Mouse (Mus musculus) hindbrain, embryonic 16.5 days (tissue): ENCODE measurements around the gene Bok. TPM values are rescaled to one million over a fixed set of nuclear protein-coding genes. Genes with fewer than 3 reads are reported as not detected.

Source experiments
- ATAC-seq: fragments of 200-750 bp; cut with Nextera tagmentation; 2 replicates; pipeline ENCODE4 v1.8.0; 2017; ENCODE audit warnings: moderate TSS enrichment, moderate library complexity
- H3K27ac ChIP-seq: fragments of 300-500 bp; sonication (generic); 2 replicates; pipeline ENCODE4 v1.5.1; 2014; ENCODE audit warnings: low read depth, mild to moderate bottlenecking, control low read depth, low read length, moderate library complexity
- H3K27me3 ChIP-seq: fragments of 300-500 bp; sonication (generic); replicated peaks from 2 replicates; pipeline ENCODE4 v1.6.1; 2014; ENCODE audit warnings: low read length; ENCODE audit not compliant: control insufficient read depth, insufficient read depth
- H3K36me3 ChIP-seq: fragments of 300-500 bp; sonication (generic); 2 replicates; pipeline ENCODE4 v1.6.1; 2014; ENCODE audit warnings: mild to moderate bottlenecking, low read length, moderate library complexity, mixed read lengths; ENCODE audit not compliant: control insufficient read depth, insufficient read depth
- H3K4me1 ChIP-seq: fragments of 300-500 bp; sonication (generic); 2 replicates; pipeline ENCODE4 v1.6.1; 2014; ENCODE audit warnings: low read depth, low read length; ENCODE audit not compliant: control insufficient read depth, insufficient read depth
- H3K4me2 ChIP-seq: fragments of 300-500 bp; sonication (generic); 2 replicates; pipeline ENCODE4 v1.6.1; 2014; ENCODE audit warnings: mild to moderate bottlenecking, low read length, control low read depth, moderate library complexity
- H3K4me3 ChIP-seq: fragments of 300-500 bp; sonication (generic); 2 replicates; pipeline ENCODE4 v1.5.1; 2014; ENCODE audit warnings: mild to moderate bottlenecking, low read length, control low read depth, moderate library complexity
- H3K9ac ChIP-seq: fragments of 300-500 bp; sonication (generic); 2 replicates; pipeline ENCODE4 v1.6.1; 2014; ENCODE audit warnings: low read depth, mild to moderate bottlenecking, control low read depth, low read length, moderate library complexity
- H3K9me3 ChIP-seq: fragments of 300-500 bp; sonication (generic); 2 replicates; pipeline ENCODE4 v1.6.1; 2014; ENCODE audit warnings: mild to moderate bottlenecking, low read length, moderate library complexity; ENCODE audit not compliant: control insufficient read depth
- WGBS: fragments of 180-500 bp; shearing (Covaris S2); extraction: QIAGEN DNeasy Blood & Tissue Kit; methylation state at CpG from one replicate; pipeline ENCODE4 v1.1.7; 2014; 5-methylcytosine and 5-hydroxymethylcytosine counted together
- polyA plus RNA-seq: library from polyadenylated mRNA; unstranded; fragments of >200 nt; fragmentation: Nextera tagmentation; extraction: Ambion mirVana; gene quantifications from 2 replicates; pipeline ENCODE4 v1.2.1, GENCODE M21; 2015

The Bok gene
- polyA plus RNA-seq, 1 experiment from 2014 or later, result 109 TPM

DNA sequence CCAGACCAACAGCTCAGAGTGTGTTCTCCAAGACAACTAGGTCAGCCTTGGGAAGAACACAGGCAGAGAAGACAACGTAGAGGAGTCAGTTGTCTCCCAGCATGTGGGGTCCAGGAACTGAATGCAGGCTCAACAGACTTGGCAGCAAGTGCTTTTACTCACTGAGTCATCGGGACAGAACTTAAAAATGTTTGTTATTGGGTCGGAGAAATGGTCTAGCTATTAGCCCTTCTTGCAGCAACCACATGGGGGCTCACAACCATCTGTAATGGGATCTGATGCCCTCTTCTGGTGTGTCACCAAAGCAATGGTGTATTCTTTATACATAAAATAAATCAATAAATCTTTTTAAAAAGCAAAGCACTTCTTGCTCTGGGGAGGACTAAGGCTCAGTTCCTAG, 40.7 kb downstream of the Bok start:
- H3K4me3 ChIP-seq, result no peak overlapping the region
- H3K9me3 ChIP-seq, result no peaks in the 10 kb centered on the region
- no peaks in the 10 kb centered on the region for H3K27me3 ChIP-seq
- no peaks in the 10 kb centered on the region for H3K36me3 ChIP-seq
- no peak overlapping the region for H3K9ac ChIP-seq
- WGBS, result 74% methylated on average over 3 of the region's 3 CpGs
- ATAC-seq, result no peak
- H3K4me2 ChIP-seq, result no peak overlapping the region
- no peaks in the 10 kb centered on the region; the same call in 1 of the 2 replicates for H3K4me1 ChIP-seq
- no peak overlapping the region for H3K27ac ChIP-seq

DNA sequence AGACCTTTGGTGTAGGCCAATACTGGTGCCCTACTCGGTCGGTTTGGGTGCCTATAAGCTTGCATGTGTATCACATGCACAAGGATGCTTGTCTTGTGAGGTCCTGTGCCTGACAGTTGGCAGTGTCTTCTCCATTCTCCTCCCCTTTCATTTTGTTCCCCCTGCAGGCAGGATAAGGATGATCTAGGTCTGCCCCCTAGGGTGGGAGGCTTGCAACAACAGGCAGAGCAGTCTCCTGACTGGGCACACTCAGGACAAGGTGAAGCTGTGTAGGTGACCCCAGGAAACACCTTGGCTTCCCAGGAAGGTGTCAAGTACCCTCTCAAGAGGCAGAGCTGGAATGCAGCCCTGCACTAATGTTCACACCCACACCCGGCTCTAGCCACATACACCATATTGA, 41.5 kb downstream of the Bok start:
- Histone ChIP-seq H3K27me3 (no peaks in the 10 kb centered on the region), H3K9ac (no peak overlapping the region), H3K4me2 (no peak overlapping the region), H3K4me3 (no peak overlapping the region), H3K36me3 (no peaks in the 10 kb centered on the region), H3K4me1 (peaks cover 2% of the 10 kb centered on the region), H3K27ac (no peak overlapping the region), H3K9me3 (no peaks in the 10 kb centered on the region)
- ATAC-seq, result no peak
- WGBS, result 88% methylated on average over 3 of the region's 3 CpGs

DNA sequence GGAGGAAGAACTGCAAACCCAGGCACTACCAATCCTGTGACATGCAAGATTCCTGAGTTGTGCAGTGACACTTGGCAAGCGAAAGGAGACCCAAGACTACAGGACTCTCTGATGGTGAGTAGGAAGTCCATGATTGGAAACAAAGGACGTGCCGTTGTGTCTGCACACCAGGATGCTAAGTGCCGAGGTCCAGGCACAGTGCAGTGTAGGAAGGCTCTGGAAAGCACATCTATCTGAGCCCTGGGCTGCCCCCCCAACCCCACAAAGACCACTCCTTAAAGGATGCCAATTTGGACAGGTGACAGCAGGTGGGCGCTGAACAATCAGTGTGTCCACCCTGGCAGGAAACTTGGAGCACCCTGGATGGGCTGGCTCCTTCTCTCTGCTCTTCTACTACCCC, 45.6 kb downstream of the Bok start:
- Histone ChIP-seq H3K27ac (no peak overlapping the region), H3K4me1 (peaks cover 7% of the 10 kb centered on the region), H3K9me3 (no peaks in the 10 kb centered on the region), H3K36me3 (no peaks in the 10 kb centered on the region), H3K4me3 (no peak overlapping the region), H3K27me3 (no peaks in the 10 kb centered on the region), H3K4me2 (peak overlapping the region; percentile 28; the same call in 1 of the 2 replicates), H3K9ac (no peak overlapping the region)
- WGBS, result 92% methylated on average over 5 of the region's 5 CpGs
- ATAC-seq, result peak; percentile 44; the same call in 1 of the 2 replicates

DNA sequence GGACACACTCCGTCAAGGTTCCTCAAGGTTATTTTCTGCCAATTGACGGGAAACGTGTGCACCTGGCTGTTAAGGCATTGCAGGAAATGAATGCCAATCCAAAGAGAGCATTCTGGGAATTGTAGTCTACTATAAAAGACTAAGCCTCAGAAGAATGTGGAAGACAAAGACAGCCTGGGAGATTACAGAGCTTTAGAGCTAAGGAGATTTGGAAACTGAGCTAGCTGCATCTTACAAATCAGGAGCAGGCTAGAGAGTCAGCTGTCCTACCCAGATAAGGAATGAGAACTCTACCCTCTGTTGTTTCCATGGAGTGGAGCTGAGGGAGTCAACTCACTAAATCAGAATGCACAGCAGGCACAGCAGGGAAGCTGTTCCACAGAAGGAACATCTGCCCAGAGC, 46.4 kb downstream of the Bok start:
- Histone ChIP-seq H3K27ac (peak overlapping the region; percentile 52), H3K27me3 (no peaks in the 10 kb centered on the region), H3K9ac (peak overlapping the region; percentile 13; the same call in 1 of the 2 replicates), H3K9me3 (no peaks in the 10 kb centered on the region), H3K4me2 (peak overlapping the region; percentile 29), H3K4me3 (no peak overlapping the region), H3K4me1 (peaks cover 7% of the 10 kb centered on the region), H3K36me3 (no peaks in the 10 kb centered on the region)
- 9% methylated on average over 3 of the region's 3 CpGs for WGBS
- peak; percentile 65 for ATAC-seq

DNA sequence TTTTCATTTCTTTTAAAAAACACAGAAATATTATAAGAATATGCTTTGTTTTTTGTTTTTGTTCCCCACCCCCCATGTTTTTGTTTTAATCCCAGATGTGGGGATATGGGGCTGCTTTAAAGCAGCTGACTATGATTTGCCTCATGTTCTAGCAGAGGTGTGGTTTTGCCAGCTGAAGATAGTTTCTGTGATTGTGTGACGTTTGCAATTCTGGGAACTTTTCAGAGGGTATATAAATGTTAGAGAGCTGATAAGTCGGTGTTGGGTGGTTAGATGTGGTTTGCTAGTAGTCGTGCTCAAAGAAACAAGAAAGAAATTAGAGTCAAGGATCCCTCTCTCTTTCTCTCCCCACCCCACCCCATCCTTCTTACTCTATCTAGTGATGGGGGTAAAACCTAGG, 50.4 kb downstream of the Bok start:
- Histone ChIP-seq H3K27me3 (no peaks in the 10 kb centered on the region), H3K4me1 (peaks cover 7% of the 10 kb centered on the region), H3K9ac (no peak overlapping the region), H3K9me3 (no peaks in the 10 kb centered on the region), H3K4me2 (no peak overlapping the region), H3K36me3 (no peaks in the 10 kb centered on the region), H3K27ac (no peak overlapping the region), H3K4me3 (no peak overlapping the region)
- 96% methylated on average over 3 of the region's 3 CpGs for WGBS
- ATAC-seq, result no peak

DNA sequence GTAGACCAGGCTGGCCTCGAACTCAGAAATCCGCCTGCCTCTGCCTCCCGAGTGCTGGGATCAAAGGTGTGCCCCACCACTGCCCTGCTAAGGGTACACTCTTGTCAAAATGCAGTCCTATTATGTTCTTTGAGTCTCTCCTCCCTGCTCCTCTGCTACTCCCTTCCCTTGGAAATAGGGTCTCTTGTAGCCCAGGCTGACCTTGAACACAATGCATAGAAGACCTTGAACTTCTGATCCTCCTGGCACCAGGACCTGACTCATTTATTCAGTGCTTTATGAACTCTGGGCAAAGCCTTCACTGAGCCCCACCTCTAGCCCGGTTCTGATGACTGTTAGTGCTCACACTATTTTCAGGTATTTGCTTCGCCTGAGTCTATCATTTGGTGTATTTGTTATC, 52.3 kb downstream of the Bok start:
- Histone ChIP-seq H3K4me1 (no peaks in the 10 kb centered on the region), H3K9me3 (no peaks in the 10 kb centered on the region), H3K36me3 (no peaks in the 10 kb centered on the region), H3K4me2 (no peak overlapping the region), H3K27me3 (no peaks in the 10 kb centered on the region), H3K4me3 (no peak overlapping the region), H3K9ac (no peak overlapping the region), H3K27ac (no peak overlapping the region)
- no peak for ATAC-seq
- 95% methylated on average over 5 of the region's 5 CpGs for WGBS

DNA sequence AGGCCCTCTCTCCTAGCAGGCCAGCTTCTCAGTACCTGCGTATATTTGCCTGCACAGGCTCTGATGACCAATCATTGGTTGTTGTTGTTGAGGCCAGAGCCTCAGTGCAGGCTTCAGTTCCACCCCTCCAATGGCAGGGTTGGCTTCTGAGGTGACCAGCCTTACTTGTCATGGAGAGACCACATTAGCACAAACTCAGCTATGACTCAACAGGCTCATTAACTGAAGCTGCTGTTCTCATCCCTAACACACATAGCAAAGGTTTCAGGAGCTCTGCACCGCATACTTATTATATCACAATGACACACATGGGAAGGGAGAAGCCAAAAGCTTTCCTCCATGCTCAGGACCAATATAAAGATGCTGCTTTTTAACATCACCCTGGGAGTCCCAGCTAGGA, 55.2 kb downstream of the Bok start:
- Histone ChIP-seq H3K9me3 (no peaks in the 10 kb centered on the region), H3K9ac (no peak overlapping the region), H3K27ac (no peak overlapping the region), H3K4me3 (no peak overlapping the region), H3K36me3 (no peaks in the 10 kb centered on the region), H3K4me2 (no peak overlapping the region), H3K4me1 (no peaks in the 10 kb centered on the region), H3K27me3 (no peaks in the 10 kb centered on the region)
- 84% methylated on average over 2 of the region's 2 CpGs for WGBS
- no peak for ATAC-seq

DNA sequence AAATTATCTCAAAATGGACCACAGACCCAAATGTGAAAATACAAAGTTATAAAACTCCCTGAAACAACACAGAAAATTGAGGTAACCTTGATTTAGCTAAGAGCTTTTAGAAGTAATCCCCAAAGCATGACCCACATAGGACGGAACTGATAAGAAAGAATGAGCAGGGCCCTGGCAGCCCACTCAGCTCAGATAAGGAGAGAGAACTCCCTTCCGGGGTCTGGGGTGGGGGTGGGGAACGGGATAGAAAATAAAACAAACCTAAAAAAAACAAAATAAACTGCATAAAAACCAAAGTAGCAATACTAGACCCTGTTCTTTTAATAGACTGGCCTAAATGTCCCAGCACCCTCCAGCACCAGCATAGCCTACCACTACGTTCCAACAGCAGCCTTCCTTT, 56.5 kb downstream of the Bok start:
- no peaks in the 10 kb centered on the region for H3K36me3 ChIP-seq
- no peaks in the 10 kb centered on the region for H3K9me3 ChIP-seq
- 85% methylated on average over 4 of the region's 4 CpGs for WGBS
- H3K27ac ChIP-seq, result no peak overlapping the region
- no peak overlapping the region for H3K4me2 ChIP-seq
- H3K9ac ChIP-seq, result no peak overlapping the region
- no peak overlapping the region for H3K4me3 ChIP-seq
- no peak for ATAC-seq
- no peaks in the 10 kb centered on the region for H3K27me3 ChIP-seq
- H3K4me1 ChIP-seq, result no peaks in the 10 kb centered on the region

DNA sequence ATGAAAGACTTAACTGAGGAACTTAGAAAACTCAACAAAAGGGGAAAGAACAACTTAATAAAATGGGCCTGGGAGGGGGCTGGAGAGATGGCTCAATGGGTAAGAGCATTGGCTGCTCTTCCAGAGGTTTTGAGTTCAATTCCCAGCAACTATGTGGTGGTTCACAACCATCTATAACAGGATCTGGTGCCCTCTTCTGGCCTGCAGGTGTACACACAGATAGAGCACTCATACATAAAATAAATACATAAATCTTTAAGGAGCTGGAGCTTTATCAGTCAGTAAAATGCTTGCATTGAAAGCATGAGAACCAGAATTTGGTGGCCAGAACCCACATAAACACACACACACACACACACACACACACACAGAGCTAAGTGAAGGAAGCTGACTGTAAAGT, 57.5 kb downstream of the Bok start:
- H3K9ac ChIP-seq, result no peak overlapping the region
- ATAC-seq, result no peak
- no peaks in the 10 kb centered on the region for H3K9me3 ChIP-seq
- no peaks in the 10 kb centered on the region for H3K36me3 ChIP-seq
- no peaks in the 10 kb centered on the region for H3K27me3 ChIP-seq
- no peaks in the 10 kb centered on the region for H3K4me1 ChIP-seq
- no peak overlapping the region for H3K4me3 ChIP-seq
- H3K4me2 ChIP-seq, result no peak overlapping the region
- H3K27ac ChIP-seq, result no peak overlapping the region
